Mouse (Mus musculus): ENCODE measurements around the gene Gm3667.
"Not testable (repeated sequence)": the region's sequence is repeated elsewhere in the genome, so short reads cannot be mapped to it uniquely, and the experiment has no call there.

The Gm3667 gene

DNA sequence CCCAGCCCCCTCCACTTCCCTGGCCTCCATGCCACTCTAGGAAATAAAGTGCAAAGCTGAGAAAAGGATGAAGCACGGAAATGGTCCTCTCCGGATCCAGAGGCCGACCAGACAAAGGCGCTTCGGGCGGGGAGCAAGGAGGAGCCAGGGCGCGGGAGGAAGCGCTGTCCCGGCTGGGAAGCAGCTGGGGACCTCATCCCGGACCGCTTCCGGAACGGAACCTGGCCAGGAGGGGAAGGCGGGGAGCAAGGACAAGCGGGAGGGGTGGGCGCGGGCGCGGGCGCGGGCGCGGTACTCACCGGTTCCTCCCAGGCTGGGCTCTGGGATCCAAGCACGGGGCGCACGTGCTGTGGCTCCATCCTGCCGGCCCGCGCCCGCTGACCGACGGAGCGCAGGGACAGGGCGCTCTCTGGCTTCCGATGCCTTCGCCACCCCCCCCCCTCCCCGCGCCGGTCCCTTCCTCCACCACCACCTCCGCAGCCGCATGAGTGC lies at the start of gene Gm3667:
Gene Gm3667 (minus strand): TSS at position 442 of the 492 bp plus-strand sequence.
- not testable (repeated sequence) for DNase-seq (ENCODE audit: low read depth)

DNA sequence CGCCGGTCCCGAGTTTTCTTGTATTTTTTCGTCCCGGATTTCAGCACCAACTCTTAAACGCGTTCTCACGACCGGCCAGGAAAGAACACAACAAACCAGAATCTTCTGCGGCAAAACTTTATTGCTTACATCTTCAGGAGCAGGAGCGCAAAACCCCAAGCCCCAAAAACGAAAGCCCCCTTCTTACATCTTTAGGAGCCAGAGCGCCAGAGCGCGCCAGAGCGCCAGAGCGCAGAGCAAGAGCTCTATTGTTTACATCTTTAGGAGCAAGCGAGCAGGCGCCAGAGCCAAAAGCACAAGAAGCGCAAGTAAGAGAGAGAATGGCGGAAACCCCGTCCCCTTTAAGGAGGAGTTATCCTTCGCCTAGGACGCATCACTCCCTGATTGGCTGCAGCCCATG lies 10.1 kb upstream of the Gm3667 start:
- not testable (repeated sequence) for DNase-seq (ENCODE audit: low read depth)

DNA sequence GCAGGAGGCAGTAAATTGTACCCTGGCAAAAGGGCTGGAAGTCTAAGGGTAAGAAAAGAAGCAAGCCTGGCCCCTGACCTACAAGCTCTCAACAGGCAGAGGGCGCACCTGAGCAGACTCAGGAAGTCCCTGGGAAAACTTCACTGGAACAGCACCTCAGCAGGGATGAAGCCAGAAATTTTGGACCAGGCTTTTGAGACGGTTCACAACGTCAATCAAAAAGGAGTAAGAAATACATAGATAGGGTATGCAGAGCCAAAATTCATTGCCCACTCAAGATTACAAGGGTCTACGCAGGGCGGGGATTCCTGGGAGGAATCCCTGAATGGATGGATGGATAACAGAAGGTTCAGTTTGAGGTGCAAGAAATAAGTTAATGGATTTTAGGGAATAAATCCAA lies 951 bp downstream of the Gm3667 start:
- not testable (repeated sequence) for DNase-seq (ENCODE audit: low read depth)

DNA sequence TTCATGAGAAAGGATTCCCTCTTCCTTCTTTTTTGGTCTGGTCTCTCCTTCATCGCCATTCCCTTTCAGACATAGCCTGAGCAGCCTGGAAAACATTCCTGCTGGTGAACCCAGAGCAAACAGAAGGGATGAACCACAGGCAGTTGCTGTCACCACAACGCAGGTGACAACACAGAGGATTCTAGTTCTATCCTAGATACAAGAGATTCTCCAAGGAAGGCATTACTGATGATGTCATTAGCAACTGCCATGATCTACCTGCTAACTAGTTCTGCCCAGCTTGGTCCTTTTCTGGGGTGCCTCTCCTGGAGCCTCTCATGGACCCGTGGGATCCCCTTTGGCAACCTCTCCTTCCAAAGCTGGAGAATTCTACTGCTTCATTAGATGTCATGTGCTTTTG lies 49.6 kb downstream of the Gm3667 start, which contains the start of gene Gm3642:
Gene Gm3642 (minus strand): TSS at position 101 of the 400 bp plus-strand sequence.
- DNase-seq (ENCODE audit: low read depth) = not testable (repeated sequence)

DNA sequence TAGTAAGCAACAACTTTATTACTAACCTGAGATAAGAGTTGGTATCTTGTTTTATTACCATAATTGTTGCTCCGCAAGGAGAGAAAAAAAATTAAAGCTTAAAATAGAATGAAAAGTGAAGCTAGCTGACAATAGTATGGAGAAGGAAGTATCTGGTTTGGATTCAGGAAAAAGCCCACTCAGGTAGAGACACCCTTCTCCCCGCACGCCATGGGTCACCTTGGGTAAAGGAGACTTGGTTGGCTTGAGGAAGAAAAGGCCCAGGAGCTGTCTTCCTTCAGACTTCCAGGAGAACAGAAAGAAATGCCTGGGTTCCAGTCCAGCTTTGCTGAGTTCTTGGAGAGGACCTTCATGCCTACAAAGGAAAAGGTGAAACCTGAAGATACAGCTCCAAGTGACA lies 66.5 kb downstream of the Gm3667 start:
- DNase-seq (ENCODE audit: low read depth) = not testable (repeated sequence)

Data from fibroblast of lung, adult 2 months (primary cell).